Mouse (Mus musculus): ENCODE results near the gene 1700029H14Rik. TPM values are rescaled to one million over a fixed set of nuclear protein-coding genes. Genes with fewer than 3 reads are reported as not detected.

The 1700029H14Rik gene
- polyA plus RNA-seq, 1 experiment from 2014 or later, result not detected

DNA sequence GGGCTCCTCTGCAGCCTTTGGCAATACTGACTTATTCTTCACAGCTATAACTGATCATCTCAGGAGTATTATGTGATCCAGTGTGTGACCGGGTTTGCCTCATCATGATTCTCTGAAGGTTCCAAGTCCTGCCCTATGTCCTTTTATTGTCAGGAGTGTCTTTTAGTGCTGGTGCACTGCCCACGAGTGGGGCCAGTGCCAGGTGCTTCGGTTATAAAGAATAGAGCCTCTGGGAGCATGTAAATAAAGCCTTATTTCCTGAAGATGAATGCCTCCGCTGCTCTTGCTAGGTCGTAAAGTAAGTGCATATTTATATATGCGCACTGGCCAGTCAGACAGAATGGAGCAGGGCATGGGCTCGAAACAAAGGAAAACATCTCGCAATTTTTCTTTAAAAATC lies 29.1 kb downstream of the 1700029H14Rik start:
- WGBS, result 73% methylated on average over 8 of the region's 8 CpGs

DNA sequence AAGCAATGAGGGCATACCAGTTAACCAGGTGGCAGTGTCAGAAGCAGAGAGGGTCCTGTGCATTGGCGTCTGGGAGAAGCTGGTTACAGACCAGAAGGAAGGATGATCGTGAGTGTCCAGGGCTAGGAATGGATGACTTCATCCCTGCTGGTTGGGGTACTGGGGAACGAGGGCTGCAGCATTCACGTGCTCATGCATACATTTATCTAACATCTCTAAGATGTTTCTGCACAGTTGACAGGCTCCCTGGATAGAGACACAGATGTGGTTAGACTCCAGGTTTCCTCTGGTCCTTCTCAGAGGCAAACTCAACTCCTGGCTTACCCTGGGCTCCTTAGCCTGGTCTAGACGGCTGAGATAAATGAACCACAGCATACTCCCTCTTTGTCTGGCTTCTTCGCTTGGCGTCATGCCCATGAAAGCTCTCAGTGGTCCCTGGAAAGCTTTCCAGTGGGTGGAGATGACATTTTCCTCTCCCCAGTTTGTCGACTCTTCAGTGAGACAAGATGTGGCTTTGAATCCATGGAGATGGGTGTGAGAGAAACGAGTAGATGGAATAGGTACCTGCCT lies 30.6 kb downstream of the 1700029H14Rik start:
- Histone ChIP-seq H3K4me2 (peak overlapping the region; percentile 4), H3K27me3 (ENCODE audit: insufficient read depth, low read length) (no peaks in the 10 kb centered on the region), H3K9ac (no peak overlapping the region), H3K4me1 (ENCODE audit: insufficient read depth) (peaks cover 39% of the 10 kb centered on the region), H3K36me3 (ENCODE audit: insufficient read depth) (no peaks in the 10 kb centered on the region), H3K4me3 (ENCODE audit: low read depth, low read length) (no peak overlapping the region), H3K9me3 (ENCODE audit: low read depth, low read length) (no peaks in the 10 kb centered on the region), H3K27ac (ENCODE audit: low read depth) (peak overlapping the region; percentile 91)
- ATAC-seq (ENCODE audit: insufficient read depth), result no peak
- 32% methylated on average over 9 of the region's 9 CpGs for WGBS
- TF ChIP-seq CTCF (IDR thresholded peaks at IDR 0.05; ENCODE audit: low read depth), result no peak
- DNase-seq, result peak; percentile 77

More for the DNA sequence above, 29.1 kb downstream of the 1700029H14Rik start:
- TF ChIP-seq CTCF (IDR thresholded peaks at IDR 0.05; ENCODE audit: low read depth), result no peak
- Histone ChIP-seq H3K36me3 (ENCODE audit: insufficient read depth) (no peaks in the 10 kb centered on the region), H3K9ac (no peak overlapping the region), H3K4me3 (ENCODE audit: low read depth, low read length) (no peak overlapping the region), H3K27me3 (ENCODE audit: insufficient read depth, low read length) (no peaks in the 10 kb centered on the region), H3K9me3 (ENCODE audit: low read depth, low read length) (no peaks in the 10 kb centered on the region), H3K4me1 (ENCODE audit: insufficient read depth) (peaks cover 39% of the 10 kb centered on the region), H3K27ac (ENCODE audit: low read depth) (no peak overlapping the region), H3K4me2 (no peak overlapping the region)
- no peak for DNase-seq
- ATAC-seq (ENCODE audit: insufficient read depth), result no peak

DNA sequence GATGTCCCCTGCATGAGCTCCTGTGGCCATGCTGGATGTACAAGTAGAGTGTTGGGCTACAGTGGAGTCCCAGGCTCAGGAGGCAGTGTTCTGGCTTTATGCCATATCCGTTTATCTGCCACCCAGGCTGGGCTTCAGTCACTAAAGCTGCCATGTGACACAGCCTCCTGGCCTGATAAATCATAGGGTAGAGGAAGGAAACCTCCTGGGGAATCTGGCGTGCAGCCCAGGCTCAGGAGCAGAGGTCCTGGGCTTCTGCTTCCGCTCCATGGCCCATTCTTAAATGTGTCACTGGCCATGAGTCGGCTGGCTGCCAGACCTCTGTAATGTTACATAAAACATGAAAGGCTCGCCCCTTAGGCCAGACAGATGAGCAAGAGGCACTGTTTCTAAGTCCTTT lies 31.3 kb downstream of the 1700029H14Rik start:
- H3K27ac ChIP-seq (ENCODE audit: low read depth), result peak overlapping the region; percentile 91
- no peaks in the 10 kb centered on the region for H3K27me3 ChIP-seq (ENCODE audit: insufficient read depth, low read length)
- ATAC-seq (ENCODE audit: insufficient read depth), result peak; percentile 83
- 18% methylated on average over 5 of the region's 5 CpGs for WGBS
- no peak for TF ChIP-seq CTCF (IDR thresholded peaks at IDR 0.05; ENCODE audit: low read depth)
- H3K9me3 ChIP-seq (ENCODE audit: low read depth, low read length), result no peaks in the 10 kb centered on the region
- H3K36me3 ChIP-seq (ENCODE audit: insufficient read depth), result no peaks in the 10 kb centered on the region
- no peak overlapping the region for H3K9ac ChIP-seq
- H3K4me3 ChIP-seq (ENCODE audit: low read depth, low read length), result no peak overlapping the region
- H3K4me2 ChIP-seq, result peak overlapping the region; percentile 10; the same call in 1 of the 2 replicates
- H3K4me1 ChIP-seq (ENCODE audit: insufficient read depth), result peaks cover 39% of the 10 kb centered on the region
- DNase-seq, result peak; percentile 98

DNA sequence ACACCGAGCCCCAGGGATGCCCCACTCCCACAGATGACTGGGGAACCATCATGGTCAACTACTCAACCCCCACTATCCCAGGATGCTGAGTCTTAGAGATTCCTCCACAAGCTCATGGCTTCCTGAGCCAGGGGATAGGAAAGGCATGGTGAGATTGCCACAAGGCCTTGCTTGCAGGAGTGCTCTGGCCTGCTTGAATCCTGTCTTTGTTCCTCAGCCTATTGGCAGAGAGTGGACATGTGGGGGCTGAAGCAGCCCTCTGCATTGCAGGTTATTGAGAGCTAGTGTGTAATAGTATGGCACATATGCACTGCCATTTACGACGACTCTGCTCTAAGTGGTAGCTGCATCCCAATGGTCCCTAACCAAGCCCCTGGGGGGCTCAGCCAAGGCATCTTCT lies 31.9 kb downstream of the 1700029H14Rik start:
- DNase-seq, result peak; percentile 49
- Histone ChIP-seq H3K4me1 (ENCODE audit: insufficient read depth) (peaks cover 39% of the 10 kb centered on the region), H3K9ac (peak overlapping the region; percentile 6; the same call in 1 of the 2 replicates), H3K4me3 (ENCODE audit: low read depth, low read length) (no peak overlapping the region), H3K27ac (ENCODE audit: low read depth) (peak overlapping the region; percentile 91), H3K27me3 (ENCODE audit: insufficient read depth, low read length) (no peaks in the 10 kb centered on the region), H3K36me3 (ENCODE audit: insufficient read depth) (no peaks in the 10 kb centered on the region), H3K4me2 (peak overlapping the region; percentile 10; the same call in 1 of the 2 replicates), H3K9me3 (ENCODE audit: low read depth, low read length) (no peaks in the 10 kb centered on the region)
- 67% methylated on average over 3 of the region's 3 CpGs for WGBS
- TF ChIP-seq CTCF (IDR thresholded peaks at IDR 0.05; ENCODE audit: low read depth), result no peak
- peak; percentile 24 for ATAC-seq (ENCODE audit: insufficient read depth)

DNA sequence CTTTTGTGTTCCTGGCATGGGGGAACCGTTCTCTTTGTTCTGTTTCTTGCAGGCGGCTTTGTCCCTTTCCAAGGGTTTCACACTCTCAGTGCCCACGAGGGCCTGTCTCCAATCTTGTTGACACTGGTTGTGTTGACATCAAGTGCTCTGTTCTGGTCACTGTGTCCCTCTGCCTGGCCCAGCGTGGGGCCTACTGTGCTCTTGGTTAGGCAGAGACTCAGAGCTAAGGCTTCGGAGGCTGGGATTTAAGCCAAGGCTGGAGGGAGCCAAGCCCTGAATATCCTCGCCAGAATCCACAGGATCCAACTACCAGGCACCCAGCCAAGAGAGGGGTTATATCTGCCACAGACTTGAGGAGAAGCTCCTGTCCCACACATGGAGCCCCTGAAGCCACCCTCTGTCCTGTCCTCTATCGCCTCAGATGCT lies 32.4 kb downstream of the 1700029H14Rik start:
- peak overlapping the region; percentile 91 for H3K27ac ChIP-seq (ENCODE audit: low read depth)
- peak; percentile 79 for ATAC-seq (ENCODE audit: insufficient read depth)
- no peaks in the 10 kb centered on the region for H3K9me3 ChIP-seq (ENCODE audit: low read depth, low read length)
- no peaks in the 10 kb centered on the region for H3K36me3 ChIP-seq (ENCODE audit: insufficient read depth)
- 0 out of 2 replicates have a peak overlapping the region, but pooled peaks have one; percentile 3 for H3K4me2 ChIP-seq
- no peak overlapping the region for H3K4me3 ChIP-seq (ENCODE audit: low read depth, low read length)
- 18% methylated on average over 7 of the region's 7 CpGs for WGBS
- H3K9ac ChIP-seq, result peak overlapping the region; percentile 6; the same call in 1 of the 2 replicates
- H3K27me3 ChIP-seq (ENCODE audit: insufficient read depth, low read length), result no peaks in the 10 kb centered on the region
- H3K4me1 ChIP-seq (ENCODE audit: insufficient read depth), result peaks cover 39% of the 10 kb centered on the region
- DNase-seq, result peak; percentile 97
- TF ChIP-seq CTCF (IDR thresholded peaks at IDR 0.05; ENCODE audit: low read depth), result no peak

DNA sequence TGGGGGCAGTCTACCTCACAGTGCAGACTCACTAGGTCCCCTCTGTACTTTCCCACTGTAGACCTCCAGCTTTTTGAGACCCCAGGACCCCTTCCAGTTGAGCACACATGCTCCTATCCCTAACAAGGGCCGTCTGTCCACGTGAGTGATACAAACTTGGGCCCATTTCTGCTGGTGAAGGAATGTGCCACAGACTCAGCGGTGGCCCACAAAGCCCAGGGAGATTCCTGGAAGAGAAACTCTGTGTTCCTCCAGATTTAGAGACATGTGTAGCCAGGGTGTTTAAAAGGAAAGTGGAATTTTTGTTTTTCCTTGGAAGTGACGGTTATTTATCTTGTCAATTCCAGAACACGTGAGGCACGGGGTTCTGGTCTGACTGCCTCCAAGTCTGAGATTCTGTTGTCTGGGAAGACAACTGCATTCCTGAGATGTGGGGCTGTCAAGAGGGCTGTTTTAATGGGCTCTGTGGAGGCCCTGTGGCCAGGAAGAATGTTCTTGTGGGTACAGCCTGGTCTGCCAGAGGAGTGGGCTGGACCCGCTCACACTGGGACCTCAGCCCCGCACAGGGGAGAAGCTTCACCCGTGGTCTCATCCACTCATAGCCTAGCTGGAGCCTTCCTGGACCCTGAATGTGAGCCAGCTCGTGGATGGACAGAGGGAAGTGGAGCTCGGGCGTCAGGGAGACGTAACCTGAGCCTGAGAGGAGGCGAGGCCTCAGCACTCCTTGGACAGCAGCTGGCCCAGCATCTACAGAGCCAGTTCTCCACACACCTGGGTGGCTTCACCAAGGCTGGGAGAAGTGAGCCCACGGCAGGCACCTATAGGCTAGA lies 33.0 kb downstream of the 1700029H14Rik start:
- no peak overlapping the region for H3K4me3 ChIP-seq (ENCODE audit: low read depth, low read length)
- H3K4me1 ChIP-seq (ENCODE audit: insufficient read depth), result peaks cover 39% of the 10 kb centered on the region
- H3K27ac ChIP-seq (ENCODE audit: low read depth), result peak overlapping the region; percentile 91
- TF ChIP-seq CTCF (IDR thresholded peaks at IDR 0.05; ENCODE audit: low read depth), result no peak
- peak; percentile 25 for DNase-seq
- peak; percentile 26 for ATAC-seq (ENCODE audit: insufficient read depth)
- no peaks in the 10 kb centered on the region for H3K36me3 ChIP-seq (ENCODE audit: insufficient read depth)
- H3K4me2 ChIP-seq, result 0 out of 2 replicates have a peak overlapping the region, but pooled peaks have one; percentile 3
- 40% methylated on average over 15 of the region's 15 CpGs for WGBS
- no peaks in the 10 kb centered on the region for H3K9me3 ChIP-seq (ENCODE audit: low read depth, low read length)
- H3K9ac ChIP-seq, result peak overlapping the region; percentile 6; the same call in 1 of the 2 replicates
- no peaks in the 10 kb centered on the region for H3K27me3 ChIP-seq (ENCODE audit: insufficient read depth, low read length)

DNA sequence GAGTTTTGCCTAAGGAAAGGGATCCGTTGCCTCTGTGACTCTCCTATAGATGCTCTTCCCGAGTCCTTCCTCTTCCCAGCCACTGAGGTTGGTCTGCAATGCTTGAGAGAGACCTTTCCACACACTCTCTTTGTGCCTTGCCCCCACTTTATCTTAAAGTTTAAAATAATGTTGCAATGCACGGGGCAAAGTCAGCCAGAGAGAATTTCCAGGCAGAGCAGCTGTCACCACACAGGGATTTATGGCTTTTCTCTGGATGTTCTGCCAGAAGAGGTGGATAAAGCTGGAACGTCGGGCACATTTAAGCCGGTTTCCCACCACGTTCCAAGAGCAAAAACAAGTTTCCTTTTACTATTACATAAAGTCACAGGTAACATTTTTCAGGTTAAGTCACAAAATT lies 40.9 kb downstream of the 1700029H14Rik start:
- Histone ChIP-seq H3K27me3 (ENCODE audit: insufficient read depth, low read length) (no peaks in the 10 kb centered on the region), H3K4me2 (no peak overlapping the region), H3K36me3 (ENCODE audit: insufficient read depth) (no peaks in the 10 kb centered on the region), H3K4me1 (ENCODE audit: insufficient read depth) (peaks cover 10% of the 10 kb centered on the region; the same call in 1 of the 2 replicates), H3K27ac (ENCODE audit: low read depth) (no peak overlapping the region), H3K9ac (no peak overlapping the region), H3K4me3 (ENCODE audit: low read depth, low read length) (no peak overlapping the region), H3K9me3 (ENCODE audit: low read depth, low read length) (no peaks in the 10 kb centered on the region)
- TF ChIP-seq CTCF (IDR thresholded peaks at IDR 0.05; ENCODE audit: low read depth), result no peak
- ATAC-seq (ENCODE audit: insufficient read depth) (no peak), DNase-seq (no peak)
- WGBS, result 29% methylated on average over 7 of the region's 7 CpGs

Data from lung, embryonic 14.5 days (tissue).